Mouse (Mus musculus) lung, embryonic 16.5 days (tissue): ENCODE measurements around the gene Slc26a9. TPM values are rescaled to one million over a fixed set of nuclear protein-coding genes. Genes with fewer than 3 reads are reported as not detected.

Experiments used
- ATAC-seq: fragments of 200-750 bp; cut with Nextera tagmentation; 2 replicates; pipeline ENCODE4 v1.8.0; 2017; ENCODE audit warnings: low read depth, mild to moderate bottlenecking, moderate library complexity
- H3K27ac ChIP-seq: fragments of 300-500 bp; sonication (generic); 2 replicates; pipeline ENCODE4 v1.5.1; 2014; ENCODE audit warnings: mild to moderate bottlenecking, control low read depth, low read length
- H3K27me3 ChIP-seq: fragments of 300-500 bp; sonication (generic); 2 replicates; pipeline ENCODE4 v1.6.1; 2014; ENCODE audit warnings: low read depth, low read length, mixed read lengths; ENCODE audit not compliant: control insufficient read depth, insufficient read depth
- H3K36me3 ChIP-seq: fragments of 300-500 bp; sonication (generic); 2 replicates; pipeline ENCODE4 v1.6.1; 2014; ENCODE audit warnings: low read length; ENCODE audit not compliant: control insufficient read depth, insufficient read depth
- H3K4me1 ChIP-seq: fragments of 300-500 bp; sonication (generic); replicated peaks from 2 replicates; pipeline ENCODE4 v1.6.1; 2014; ENCODE audit warnings: low read length, mixed read lengths; ENCODE audit not compliant: control insufficient read depth, insufficient read depth
- H3K4me2 ChIP-seq: fragments of 300-500 bp; sonication (generic); 2 replicates; pipeline ENCODE4 v1.6.1; 2014; ENCODE audit warnings: low read depth, low read length, control low read depth
- H3K4me3 ChIP-seq: fragments of 300-500 bp; sonication (generic); 2 replicates; pipeline ENCODE4 v1.5.1; 2014; ENCODE audit warnings: mild to moderate bottlenecking, low read length, control low read depth
- H3K9ac ChIP-seq: fragments of 300-500 bp; sonication (generic); 2 replicates; pipeline ENCODE4 v1.6.1; 2014; ENCODE audit warnings: low read length, control low read depth
- H3K9me3 ChIP-seq: fragments of 300-500 bp; sonication (generic); 2 replicates; pipeline ENCODE4 v1.6.1; 2016; ENCODE audit warnings: low read length; ENCODE audit not compliant: control insufficient read depth
- WGBS: fragments of 180-500 bp; shearing (Covaris S2); extraction: QIAGEN DNeasy Blood & Tissue Kit; methylation state at CpG from one replicate; pipeline ENCODE4 v1.1.7; 2014; 5-methylcytosine and 5-hydroxymethylcytosine counted together
- polyA plus RNA-seq: library from polyadenylated mRNA; unstranded; fragments of >200 nt; fragmentation: Nextera tagmentation; extraction: Ambion mirVana; gene quantifications from 2 replicates; pipeline ENCODE4 v1.2.1, GENCODE M21; 2015

Slc26a9 gene
- polyA plus RNA-seq, 1 experiment from 2014 or later: 8.9 TPM

GRCm38 (mm10) chr1:131708338-131708737 lies 35.5 kb upstream of the Slc26a9 start:
- H3K27me3 ChIP-seq: no peaks in the 10 kb centered on the region
- H3K4me1 ChIP-seq: 0 out of 2 replicates have a peak, but pooled peaks cover 3% of the 10 kb centered on the region
- H3K4me3 ChIP-seq: no peak overlapping the region
- H3K9ac ChIP-seq: no peak overlapping the region
- 13% methylated on average over 4 of the region's 4 CpGs for WGBS
- no peak overlapping the region for H3K27ac ChIP-seq
- no peaks in the 10 kb centered on the region for H3K9me3 ChIP-seq
- H3K36me3 ChIP-seq: no peaks in the 10 kb centered on the region
- no peak for ATAC-seq
- no peak overlapping the region for H3K4me2 ChIP-seq

DNA sequence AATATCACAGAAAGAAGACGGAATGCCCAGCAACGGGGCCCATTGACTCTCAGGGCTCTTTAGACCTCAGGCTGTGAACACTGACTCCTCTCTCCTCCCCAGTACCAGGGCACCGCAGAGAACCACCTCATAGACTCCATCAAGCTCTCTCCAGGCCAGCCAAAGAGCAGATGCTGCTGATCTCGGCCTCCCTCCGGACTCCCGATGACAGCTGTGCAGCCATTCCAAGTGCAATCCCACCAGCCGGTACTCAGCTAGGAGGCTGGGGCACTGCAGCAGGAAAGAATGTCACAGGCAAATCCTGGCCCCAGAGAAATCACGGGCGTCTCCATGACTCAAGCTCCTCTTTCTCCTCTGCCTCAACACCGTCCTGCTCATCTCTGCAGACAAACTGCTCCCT lies 32.3 kb upstream of the Slc26a9 start:
- Histone ChIP-seq H3K9me3 (no peaks in the 10 kb centered on the region), H3K27ac (no peak overlapping the region), H3K4me2 (no peak overlapping the region), H3K4me1 (peaks cover 7% of the 10 kb centered on the region; the same call in 1 of the 2 replicates), H3K27me3 (no peaks in the 10 kb centered on the region), H3K4me3 (no peak overlapping the region), H3K9ac (no peak overlapping the region), H3K36me3 (no peaks in the 10 kb centered on the region)
- ATAC-seq: no peak
- WGBS: 78% methylated on average over 10 of the region's 10 CpGs

DNA sequence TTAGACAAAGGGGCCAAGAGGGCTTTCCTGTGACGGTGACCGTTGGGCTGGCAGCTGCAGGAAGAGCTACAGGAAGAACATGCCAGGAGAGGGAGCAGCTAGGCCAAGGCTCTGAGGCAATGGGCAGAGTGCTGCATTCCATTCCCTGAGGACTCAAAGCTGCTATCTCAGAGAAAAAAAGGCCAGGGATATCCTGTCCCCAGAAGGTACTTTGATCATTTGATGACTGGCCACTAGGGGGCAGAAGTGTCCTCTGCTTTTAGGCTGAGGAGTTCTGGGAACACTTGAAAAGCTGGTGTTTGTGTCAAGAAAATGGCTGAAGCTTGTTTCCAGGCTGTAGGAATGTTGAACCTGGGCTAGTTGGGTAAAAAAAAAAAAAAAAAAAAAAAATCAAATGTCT lies 31.4 kb upstream of the Slc26a9 start:
- Histone ChIP-seq H3K9ac (no peak overlapping the region), H3K36me3 (no peaks in the 10 kb centered on the region), H3K9me3 (no peaks in the 10 kb centered on the region), H3K4me1 (peaks cover 7% of the 10 kb centered on the region; the same call in 1 of the 2 replicates), H3K4me2 (no peak overlapping the region), H3K27me3 (no peaks in the 10 kb centered on the region), H3K27ac (peak overlapping the region; percentile 15; the same call in 1 of the 2 replicates), H3K4me3 (no peak overlapping the region)
- 34% methylated on average over 2 of the region's 2 CpGs for WGBS
- ATAC-seq: peak; percentile 55

DNA sequence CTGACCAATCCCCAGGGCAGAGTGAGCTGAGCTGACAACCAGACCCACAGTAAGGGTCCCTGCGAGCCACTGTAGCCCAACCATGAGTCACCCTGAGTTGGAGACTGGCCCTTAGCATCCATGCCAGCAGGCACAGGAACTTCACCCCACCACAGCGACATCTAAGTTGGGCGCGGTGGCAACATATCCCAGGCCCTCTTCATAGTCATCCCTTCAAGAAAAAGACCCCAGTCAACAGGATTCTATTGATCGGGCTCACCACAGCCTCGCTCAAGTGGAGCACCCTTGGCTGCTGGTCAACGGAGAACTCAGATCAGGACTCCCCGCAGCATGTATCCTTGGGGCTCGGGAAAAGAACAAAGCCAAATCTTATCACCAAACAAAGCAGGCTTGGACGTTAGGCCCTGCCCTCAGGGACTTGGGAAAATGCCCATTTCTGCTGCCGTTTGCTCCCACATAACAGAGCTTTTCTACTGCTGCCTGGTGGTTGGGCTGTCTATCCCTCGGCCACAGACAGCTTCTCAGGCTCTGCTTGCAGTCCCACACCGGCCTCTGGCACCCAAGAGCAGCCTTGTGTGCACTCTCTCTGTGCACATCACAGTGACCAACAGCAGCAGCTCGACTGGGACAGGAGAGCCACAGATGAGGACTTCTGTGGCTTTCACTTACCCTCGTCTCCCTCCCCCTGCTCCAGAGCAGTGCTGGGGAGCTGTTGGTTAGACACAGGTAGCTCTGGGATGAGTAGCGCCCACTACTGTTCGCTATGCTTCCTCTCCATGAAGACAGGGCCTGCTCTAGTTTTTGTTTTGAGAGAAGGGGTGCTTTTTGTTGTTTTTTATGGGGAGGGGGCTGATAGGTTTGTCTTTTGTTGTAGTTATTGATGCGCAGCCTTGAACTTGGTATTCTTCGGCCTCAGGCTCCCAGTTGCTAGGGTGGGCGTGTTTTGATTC lies 29.2 kb upstream of the Slc26a9 start:
- Histone ChIP-seq H3K4me2 (no peak overlapping the region), H3K36me3 (no peaks in the 10 kb centered on the region), H3K9ac (no peak overlapping the region), H3K4me3 (no peak overlapping the region), H3K27ac (peak overlapping the region; percentile 9; the same call in 1 of the 2 replicates), H3K4me1 (peaks cover 7% of the 10 kb centered on the region; the same call in 1 of the 2 replicates), H3K27me3 (no peaks in the 10 kb centered on the region), H3K9me3 (no peaks in the 10 kb centered on the region)
- WGBS: 54% methylated on average over 20 of the region's 20 CpGs
- no peak; the same call in 1 of the 2 replicates for ATAC-seq

- 76% methylated on average over 16 of the region's 16 CpGs for WGBS
- peaks cover 4% of the 10 kb centered on the region; the same call in 1 of the 2 replicates for H3K4me1 ChIP-seq
- no peaks in the 10 kb centered on the region for H3K9me3 ChIP-seq
- no peak overlapping the region for H3K4me3 ChIP-seq
- no peaks in the 10 kb centered on the region for H3K27me3 ChIP-seq
- H3K36me3 ChIP-seq: no peaks in the 10 kb centered on the region
- H3K9ac ChIP-seq: no peak overlapping the region
- no peak overlapping the region for H3K27ac ChIP-seq
- no peak for ATAC-seq
- no peak overlapping the region for H3K4me2 ChIP-seq
Observed at GRCm38 (mm10) chr1:131718952-131719694, 24.7 kb upstream of the Slc26a9 start.

- H3K27me3 ChIP-seq: no peaks in the 10 kb centered on the region
- H3K27ac ChIP-seq: no peak overlapping the region
- no peak for ATAC-seq
- H3K9ac ChIP-seq: no peak overlapping the region
- H3K4me2 ChIP-seq: no peak overlapping the region
- no peaks in the 10 kb centered on the region for H3K36me3 ChIP-seq
- peaks cover 4% of the 10 kb centered on the region; the same call in 1 of the 2 replicates for H3K4me1 ChIP-seq
- H3K4me3 ChIP-seq: no peak overlapping the region
- 52% methylated on average over 3 of the region's 3 CpGs for WGBS
- no peaks in the 10 kb centered on the region for H3K9me3 ChIP-seq
Observed at GRCm38 (mm10) chr1:131721989-131722388, 21.8 kb upstream of the Slc26a9 start.

GRCm38 (mm10) chr1:131723549-131723948 lies 20.3 kb upstream of the Slc26a9 start:
- no peaks in the 10 kb centered on the region for H3K9me3 ChIP-seq
- no peak for ATAC-seq
- 78% methylated on average over 4 of the region's 4 CpGs for WGBS
- H3K9ac ChIP-seq: no peak overlapping the region
- peaks cover 4% of the 10 kb centered on the region; the same call in 1 of the 2 replicates for H3K4me1 ChIP-seq
- no peaks in the 10 kb centered on the region for H3K27me3 ChIP-seq
- no peak overlapping the region for H3K4me3 ChIP-seq
- H3K36me3 ChIP-seq: no peaks in the 10 kb centered on the region
- H3K27ac ChIP-seq: no peak overlapping the region
- no peak overlapping the region for H3K4me2 ChIP-seq

- H3K4me2 ChIP-seq: no peak overlapping the region
- no peaks in the 10 kb centered on the region for H3K27me3 ChIP-seq
- 34% methylated on average over 6 of the region's 6 CpGs for WGBS
- H3K36me3 ChIP-seq: no peaks in the 10 kb centered on the region
- H3K4me3 ChIP-seq: no peak overlapping the region
- peak; percentile 31; the same call in 1 of the 2 replicates for ATAC-seq
- peaks cover 4% of the 10 kb centered on the region; the same call in 1 of the 2 replicates for H3K4me1 ChIP-seq
- no peak overlapping the region for H3K9ac ChIP-seq
- H3K9me3 ChIP-seq: no peaks in the 10 kb centered on the region
- no peak overlapping the region for H3K27ac ChIP-seq
Observed at GRCm38 (mm10) chr1:131726586-131726985, 17.2 kb upstream of the Slc26a9 start.
